Mouse (Mus musculus): ENCODE measurements at regions not wholly inside any gene's neighbourhood (a gene's known extent, or its start where the extent isn't known, plus 50 kb on each side); places are given as distances from the start of the nearest gene placed in this dataset.
"Not testable (repeated sequence)": the region's sequence is repeated elsewhere in the genome, so short reads cannot be mapped to it uniquely, and the experiment has no call there.

DNA sequence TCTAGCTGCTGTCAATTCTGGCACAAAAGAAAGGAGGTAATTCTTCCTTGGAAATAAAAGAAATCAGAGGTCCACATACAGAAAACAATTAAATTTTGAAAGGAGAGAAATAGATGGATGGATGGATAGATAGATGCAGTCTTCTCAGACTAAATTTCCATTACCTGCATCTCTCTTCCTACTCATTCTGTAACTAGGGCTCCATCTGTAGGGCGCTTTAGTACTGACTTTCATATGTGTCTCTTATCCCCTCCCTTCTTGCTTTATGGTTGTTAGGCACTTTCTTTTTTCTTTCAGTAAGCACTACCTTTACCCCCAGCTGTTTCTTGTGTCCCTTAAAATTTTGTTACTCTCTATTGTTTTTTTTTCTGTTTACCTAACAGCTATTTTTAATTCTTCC, 72.9 kb upstream of the Olfr1324 start:
- peak in 1 of 2 experiments; percentile 16 for DNase-seq

DNA sequence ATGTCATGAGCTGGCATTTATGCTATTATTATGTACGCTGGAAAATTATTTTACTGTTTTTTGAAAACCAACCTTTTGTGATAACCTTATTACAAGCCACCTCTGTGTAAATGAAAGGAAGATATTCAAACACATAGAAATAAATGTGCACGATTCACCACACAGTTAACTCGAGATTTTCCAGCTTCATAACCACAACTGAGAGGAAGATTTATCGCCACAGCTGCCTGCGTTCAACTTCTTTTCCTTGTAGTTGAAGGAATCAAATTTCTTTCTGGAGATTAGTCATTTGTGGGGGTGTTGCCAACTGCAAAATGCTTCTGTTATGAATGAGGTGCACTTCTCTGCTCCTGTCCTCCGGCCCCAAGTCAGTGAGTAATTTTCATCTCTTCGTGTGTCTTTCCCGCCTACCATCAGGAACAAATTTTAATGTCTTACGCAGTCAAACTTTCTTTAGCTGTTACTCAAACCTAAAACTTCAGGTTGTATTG, 62.2 kb upstream of the Olfr1324 start:
- DNase-seq = not testable (repeated sequence)

All from cerebellum, postnatal 25 days (tissue).